Mouse (Mus musculus): Measurements from ENCODE around the gene Thnsl2. TPM values are rescaled to one million over a fixed set of nuclear protein-coding genes. Genes with fewer than 3 reads are reported as not detected.

Gene Thnsl2
- polyA plus RNA-seq, 1 experiment from 2014 or later, result 3.3 TPM

DNA sequence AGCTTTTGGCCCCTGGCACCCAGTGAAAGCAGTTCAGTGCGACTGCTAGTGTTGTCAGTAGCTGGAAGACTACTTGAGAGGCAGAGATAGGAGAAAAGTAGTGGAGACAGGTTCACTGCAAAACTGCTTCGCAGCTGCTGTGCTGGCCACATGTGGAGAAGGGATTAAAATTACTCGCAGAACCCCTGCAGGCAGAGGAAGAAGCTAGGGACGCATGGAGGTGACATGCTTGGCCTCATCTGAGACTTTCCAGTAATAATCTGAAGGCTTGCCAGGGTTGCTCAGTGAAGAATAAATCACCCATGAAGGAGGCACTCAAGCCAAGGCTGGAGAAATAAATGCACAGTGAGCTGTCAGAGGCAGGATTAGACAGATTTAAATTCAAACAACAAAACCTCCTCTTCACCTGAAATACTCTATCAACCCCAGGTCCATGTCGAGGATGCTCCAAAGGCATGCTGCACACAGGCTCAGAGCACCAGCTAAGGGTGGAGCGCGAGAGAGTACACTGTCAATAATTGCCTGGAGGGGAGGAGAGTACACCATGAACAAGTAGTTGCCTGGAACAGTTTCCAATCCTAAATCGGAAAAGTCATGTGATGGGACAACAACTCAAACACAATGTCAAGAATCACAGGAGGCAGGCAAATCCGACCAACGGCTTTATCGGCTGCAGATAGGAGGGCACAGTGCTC is 32.7 kb downstream of the Thnsl2 start:
- Histone ChIP-seq H3K27ac (ENCODE audit: low read length) (no peak overlapping the region), H3K27me3 (replicated peaks; ENCODE audit: control insufficient read depth, insufficient read depth, low read length) (no peaks in the 10 kb centered on the region), H3K9me3 (ENCODE audit: control insufficient read depth, low read length) (no peaks in the 10 kb centered on the region), H3K9ac (replicated peaks; ENCODE audit: low read depth, low read length) (no peak overlapping the region), H3K4me2 (ENCODE audit: low read length) (no peak overlapping the region), H3K4me3 (replicated peaks; ENCODE audit: low read length) (no peak overlapping the region), H3K4me1 (replicated peaks; ENCODE audit: control insufficient read depth, insufficient read depth, low read length) (no peaks in the 10 kb centered on the region), H3K36me3 (ENCODE audit: control insufficient read depth, insufficient read depth) (no peaks in the 10 kb centered on the region)
- no peak for ATAC-seq
- 67% methylated on average over 11 of the region's 11 CpGs for WGBS

- 63% methylated on average over 19 of the region's 19 CpGs for WGBS
- Histone ChIP-seq H3K36me3 (ENCODE audit: control insufficient read depth, insufficient read depth) (no peaks in the 10 kb centered on the region), H3K9ac (replicated peaks; ENCODE audit: low read depth, low read length) (no peak overlapping the region), H3K27ac (ENCODE audit: low read length) (no peak overlapping the region), H3K27me3 (replicated peaks; ENCODE audit: control insufficient read depth, insufficient read depth, low read length) (no peaks in the 10 kb centered on the region), H3K4me2 (ENCODE audit: low read length) (no peak overlapping the region), H3K9me3 (ENCODE audit: control insufficient read depth, low read length) (no peaks in the 10 kb centered on the region), H3K4me1 (replicated peaks; ENCODE audit: control insufficient read depth, insufficient read depth, low read length) (no peaks in the 10 kb centered on the region), H3K4me3 (replicated peaks; ENCODE audit: low read length) (no peak overlapping the region)
- ATAC-seq, result no peak
Measured at GRCm38 (mm10) chr6:71106170-71106945, 37.9 kb downstream of the Thnsl2 start.

DNA sequence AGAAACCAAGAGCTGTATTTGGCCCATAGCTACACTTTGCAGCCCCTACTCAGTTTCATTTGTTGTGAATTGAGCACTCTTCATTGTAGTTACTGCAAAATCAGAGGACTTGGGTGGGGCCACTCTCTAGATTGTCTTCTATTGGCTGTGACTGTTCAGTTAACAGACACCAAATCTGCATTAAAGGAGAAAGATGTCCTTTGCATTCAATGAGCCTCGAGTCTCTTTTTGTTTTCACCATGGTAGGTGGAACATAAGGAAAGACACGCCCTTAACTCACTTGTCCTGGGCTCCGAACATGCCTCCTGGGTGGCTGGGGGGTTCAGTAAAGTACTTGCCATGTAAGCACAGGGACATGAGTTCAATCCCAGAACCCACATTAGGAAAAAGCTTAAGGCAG is 48.1 kb downstream of the Thnsl2 start:
- Histone ChIP-seq H3K4me1 (replicated peaks; ENCODE audit: control insufficient read depth, insufficient read depth, low read length) (peaks cover 3% of the 10 kb centered on the region; the same call in 1 of the 2 replicates), H3K9me3 (ENCODE audit: control insufficient read depth, low read length) (no peaks in the 10 kb centered on the region), H3K36me3 (ENCODE audit: control insufficient read depth, insufficient read depth) (no peaks in the 10 kb centered on the region), H3K4me2 (ENCODE audit: low read length) (no peak overlapping the region), H3K9ac (replicated peaks; ENCODE audit: low read depth, low read length) (no peak overlapping the region), H3K27ac (ENCODE audit: low read length) (no peak overlapping the region), H3K27me3 (replicated peaks; ENCODE audit: control insufficient read depth, insufficient read depth, low read length) (no peaks in the 10 kb centered on the region), H3K4me3 (replicated peaks; ENCODE audit: low read length) (no peak overlapping the region)
- 88% methylated on average over 3 of the region's 3 CpGs for WGBS
- ATAC-seq, result no peak

DNA sequence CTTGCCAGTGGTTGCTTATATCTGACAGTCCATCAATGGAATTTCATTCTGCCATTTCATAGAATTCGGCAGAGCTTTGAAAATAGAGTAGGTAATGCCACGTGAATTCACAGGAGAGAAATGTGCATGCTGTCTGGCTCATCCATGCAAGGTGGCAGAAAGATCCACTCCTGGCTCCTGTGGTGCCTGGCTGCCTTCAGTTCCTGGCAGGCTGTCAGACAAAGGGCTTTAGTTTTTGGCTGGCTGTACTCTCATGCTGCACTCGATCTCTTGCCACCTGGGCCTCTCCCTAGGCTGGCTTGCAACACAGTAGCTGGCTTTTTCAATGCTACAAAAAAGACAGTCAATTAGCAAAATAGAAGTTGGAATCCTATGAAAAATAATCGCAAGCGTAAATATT is 49.5 kb downstream of the Thnsl2 start:
- Histone ChIP-seq H3K4me3 (replicated peaks; ENCODE audit: low read length) (no peak overlapping the region), H3K4me1 (replicated peaks; ENCODE audit: control insufficient read depth, insufficient read depth, low read length) (peaks cover 3% of the 10 kb centered on the region; the same call in 1 of the 2 replicates), H3K9me3 (ENCODE audit: control insufficient read depth, low read length) (no peaks in the 10 kb centered on the region), H3K4me2 (ENCODE audit: low read length) (no peak overlapping the region), H3K27ac (ENCODE audit: low read length) (no peak overlapping the region), H3K9ac (replicated peaks; ENCODE audit: low read depth, low read length) (no peak overlapping the region), H3K27me3 (replicated peaks; ENCODE audit: control insufficient read depth, insufficient read depth, low read length) (no peaks in the 10 kb centered on the region), H3K36me3 (ENCODE audit: control insufficient read depth, insufficient read depth) (no peaks in the 10 kb centered on the region)
- peak; percentile 83 for ATAC-seq
- 43% methylated on average over 5 of the region's 5 CpGs for WGBS

DNA sequence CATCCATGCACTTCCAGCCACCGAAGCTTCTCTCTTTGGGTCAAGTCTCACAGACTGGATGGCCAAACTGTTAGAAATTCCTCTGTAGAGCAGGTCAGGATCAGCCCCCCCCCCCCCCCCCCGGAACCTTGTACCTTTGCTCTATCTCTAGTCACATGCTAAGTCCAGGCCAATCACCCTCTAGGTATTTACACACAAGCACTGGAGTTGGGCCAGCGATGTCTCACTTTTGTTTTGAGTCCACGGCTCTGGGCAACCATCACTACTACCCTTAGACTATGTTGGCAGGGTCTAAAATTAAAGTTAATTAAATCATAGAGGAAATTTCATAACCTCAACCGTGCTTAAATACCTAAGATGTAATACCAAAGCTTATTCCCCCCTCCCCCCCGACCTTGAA is 50.6 kb downstream of the Thnsl2 start:
- H3K27me3 ChIP-seq (replicated peaks; ENCODE audit: control insufficient read depth, insufficient read depth, low read length), result no peaks in the 10 kb centered on the region
- WGBS, result 81% methylated on average over 6 of the region's 6 CpGs
- H3K4me3 ChIP-seq (replicated peaks; ENCODE audit: low read length), result no peak overlapping the region
- no peak for ATAC-seq
- no peak overlapping the region for H3K9ac ChIP-seq (replicated peaks; ENCODE audit: low read depth, low read length)
- H3K4me2 ChIP-seq (ENCODE audit: low read length), result no peak overlapping the region
- no peak overlapping the region for H3K27ac ChIP-seq (ENCODE audit: low read length)
- H3K9me3 ChIP-seq (ENCODE audit: control insufficient read depth, low read length), result no peaks in the 10 kb centered on the region
- peaks cover 3% of the 10 kb centered on the region; the same call in 1 of the 2 replicates for H3K4me1 ChIP-seq (replicated peaks; ENCODE audit: control insufficient read depth, insufficient read depth, low read length)
- H3K36me3 ChIP-seq (ENCODE audit: control insufficient read depth, insufficient read depth), result no peaks in the 10 kb centered on the region

DNA sequence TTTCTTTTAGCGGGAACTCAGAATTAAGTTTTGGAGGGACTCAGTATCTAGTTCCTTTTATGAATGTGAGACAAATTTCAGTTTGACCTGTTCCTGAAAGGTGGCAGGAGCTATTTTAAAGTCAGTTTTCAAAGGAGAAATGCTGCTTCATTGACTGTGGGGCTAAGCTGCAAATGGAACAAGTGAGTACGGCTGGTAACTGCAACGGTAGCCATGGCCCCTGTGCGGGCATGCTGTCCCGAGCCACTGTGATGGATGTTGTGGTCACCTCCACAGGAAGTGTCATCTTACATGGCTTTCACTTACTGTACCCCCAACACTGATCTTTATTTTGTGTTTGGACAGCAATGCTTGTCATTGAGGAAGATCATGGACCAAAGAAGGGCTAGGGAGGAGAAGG is 53.8 kb downstream of the Thnsl2 start:
- Histone ChIP-seq H3K4me3 (replicated peaks; ENCODE audit: low read length) (no peak overlapping the region), H3K9ac (replicated peaks; ENCODE audit: low read depth, low read length) (no peak overlapping the region), H3K4me2 (ENCODE audit: low read length) (no peak overlapping the region), H3K4me1 (replicated peaks; ENCODE audit: control insufficient read depth, insufficient read depth, low read length) (peaks cover 3% of the 10 kb centered on the region; the same call in 1 of the 2 replicates), H3K36me3 (ENCODE audit: control insufficient read depth, insufficient read depth) (no peaks in the 10 kb centered on the region), H3K27ac (ENCODE audit: low read length) (no peak overlapping the region), H3K27me3 (replicated peaks; ENCODE audit: control insufficient read depth, insufficient read depth, low read length) (no peaks in the 10 kb centered on the region), H3K9me3 (ENCODE audit: control insufficient read depth, low read length) (no peaks in the 10 kb centered on the region)
- ATAC-seq, result no peak
- WGBS, result 87% methylated on average over 5 of the region's 5 CpGs

DNA sequence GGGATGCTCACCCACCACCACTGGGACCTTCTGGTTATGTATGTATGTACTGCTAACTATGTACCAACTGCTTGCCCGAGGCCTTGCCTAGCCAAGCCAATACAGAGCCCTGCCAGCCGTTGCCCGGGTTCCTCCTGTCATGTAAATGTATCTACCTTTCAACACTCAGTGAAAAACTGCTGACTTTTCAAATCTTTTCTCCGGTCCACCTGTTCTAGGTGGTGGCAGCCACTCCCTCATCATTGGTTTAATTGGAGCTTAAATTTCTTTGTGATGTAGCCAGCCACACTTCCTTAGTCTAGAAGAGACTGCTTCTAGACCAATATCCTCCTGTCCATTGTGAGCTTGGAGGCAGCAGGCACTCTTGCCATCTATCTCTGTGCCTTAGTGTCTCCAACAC is 54.5 kb downstream of the Thnsl2 start:
- Histone ChIP-seq H3K9me3 (ENCODE audit: control insufficient read depth, low read length) (no peaks in the 10 kb centered on the region), H3K27me3 (replicated peaks; ENCODE audit: control insufficient read depth, insufficient read depth, low read length) (no peaks in the 10 kb centered on the region), H3K4me2 (ENCODE audit: low read length) (no peak overlapping the region), H3K9ac (replicated peaks; ENCODE audit: low read depth, low read length) (no peak overlapping the region), H3K27ac (ENCODE audit: low read length) (no peak overlapping the region), H3K36me3 (ENCODE audit: control insufficient read depth, insufficient read depth) (no peaks in the 10 kb centered on the region), H3K4me3 (replicated peaks; ENCODE audit: low read length) (no peak overlapping the region), H3K4me1 (replicated peaks; ENCODE audit: control insufficient read depth, insufficient read depth, low read length) (peaks cover 2% of the 10 kb centered on the region; the same call in 1 of the 2 replicates)
- ATAC-seq, result no peak
- WGBS, result 85% methylated on average over 4 of the region's 4 CpGs

DNA sequence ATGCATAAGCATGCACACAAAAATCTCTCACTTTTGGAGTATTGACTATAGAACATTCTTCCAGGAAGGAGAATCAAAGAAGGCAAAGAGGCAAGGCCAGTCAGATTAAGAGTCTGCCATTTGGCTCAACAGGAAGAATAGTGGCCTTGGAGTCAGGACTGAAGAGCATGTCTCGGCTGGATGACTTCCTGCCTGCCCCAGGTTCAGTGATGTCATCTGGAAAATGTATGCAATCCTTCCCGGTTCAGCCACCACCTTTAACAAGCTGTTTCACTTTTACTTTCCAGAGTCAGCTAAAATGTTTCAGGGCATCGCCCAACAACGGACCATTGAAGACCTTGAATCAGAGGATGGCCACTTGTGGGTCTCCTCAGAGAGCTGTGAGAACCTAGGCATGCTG is 55.2 kb downstream of the Thnsl2 start:
- Histone ChIP-seq H3K27me3 (replicated peaks; ENCODE audit: control insufficient read depth, insufficient read depth, low read length) (no peaks in the 10 kb centered on the region), H3K4me2 (ENCODE audit: low read length) (no peak overlapping the region), H3K27ac (ENCODE audit: low read length) (no peak overlapping the region), H3K4me1 (replicated peaks; ENCODE audit: control insufficient read depth, insufficient read depth, low read length) (no peaks in the 10 kb centered on the region), H3K9me3 (ENCODE audit: control insufficient read depth, low read length) (no peaks in the 10 kb centered on the region), H3K9ac (replicated peaks; ENCODE audit: low read depth, low read length) (no peak overlapping the region), H3K4me3 (replicated peaks; ENCODE audit: low read length) (no peak overlapping the region), H3K36me3 (ENCODE audit: control insufficient read depth, insufficient read depth) (no peaks in the 10 kb centered on the region)
- no peak for ATAC-seq
- 76% methylated on average over 4 of the region's 4 CpGs for WGBS

DNA sequence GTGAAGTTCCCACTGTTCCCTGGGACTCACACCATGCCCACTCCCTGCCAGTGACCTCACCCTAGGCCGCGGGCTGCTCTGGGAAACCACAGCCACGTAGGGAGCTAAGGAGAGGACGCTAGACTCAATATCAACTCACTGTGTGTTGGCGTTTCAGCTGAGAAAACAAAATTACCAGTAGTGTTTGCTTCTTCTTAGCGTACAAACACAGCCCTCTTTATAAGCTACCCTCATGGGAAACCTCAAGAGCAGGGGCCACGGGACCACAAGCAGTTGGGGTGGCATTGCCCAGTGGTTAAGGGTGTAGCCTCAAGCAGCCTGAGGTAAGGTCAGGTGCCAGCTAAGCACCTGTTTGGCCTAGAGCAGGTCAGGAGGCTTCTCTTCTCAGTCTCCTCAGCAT is 60.8 kb downstream of the Thnsl2 start:
- Histone ChIP-seq H3K9ac (replicated peaks; ENCODE audit: low read depth, low read length) (no peak overlapping the region), H3K27ac (ENCODE audit: low read length) (no peak overlapping the region), H3K36me3 (ENCODE audit: control insufficient read depth, insufficient read depth) (no peaks in the 10 kb centered on the region), H3K4me1 (replicated peaks; ENCODE audit: control insufficient read depth, insufficient read depth, low read length) (peaks cover 3% of the 10 kb centered on the region; the same call in 1 of the 2 replicates), H3K27me3 (replicated peaks; ENCODE audit: control insufficient read depth, insufficient read depth, low read length) (no peaks in the 10 kb centered on the region), H3K4me2 (ENCODE audit: low read length) (no peak overlapping the region), H3K9me3 (ENCODE audit: control insufficient read depth, low read length) (no peaks in the 10 kb centered on the region), H3K4me3 (replicated peaks; ENCODE audit: low read length) (no peak overlapping the region)
- WGBS, result 81% methylated on average over 7 of the region's 7 CpGs
- ATAC-seq, result no peak

Data from forebrain, embryonic 16.5 days (tissue).